Mouse (Mus musculus) CD4-positive helper T cell, adult 2 months (primary cell): ENCODE measurements at regions not wholly inside any gene's neighbourhood (a gene's known extent, or its start where the extent isn't known, plus 50 kb on each side); places are given as distances from the start of the nearest gene placed in this dataset.

Source experiments
- DNase-seq: peaks from one replicate; pipeline ENCODE4 v3.0.0-alpha.2; 2012; ENCODE audit warnings: low read depth, missing footprints, low spot score

DNA sequence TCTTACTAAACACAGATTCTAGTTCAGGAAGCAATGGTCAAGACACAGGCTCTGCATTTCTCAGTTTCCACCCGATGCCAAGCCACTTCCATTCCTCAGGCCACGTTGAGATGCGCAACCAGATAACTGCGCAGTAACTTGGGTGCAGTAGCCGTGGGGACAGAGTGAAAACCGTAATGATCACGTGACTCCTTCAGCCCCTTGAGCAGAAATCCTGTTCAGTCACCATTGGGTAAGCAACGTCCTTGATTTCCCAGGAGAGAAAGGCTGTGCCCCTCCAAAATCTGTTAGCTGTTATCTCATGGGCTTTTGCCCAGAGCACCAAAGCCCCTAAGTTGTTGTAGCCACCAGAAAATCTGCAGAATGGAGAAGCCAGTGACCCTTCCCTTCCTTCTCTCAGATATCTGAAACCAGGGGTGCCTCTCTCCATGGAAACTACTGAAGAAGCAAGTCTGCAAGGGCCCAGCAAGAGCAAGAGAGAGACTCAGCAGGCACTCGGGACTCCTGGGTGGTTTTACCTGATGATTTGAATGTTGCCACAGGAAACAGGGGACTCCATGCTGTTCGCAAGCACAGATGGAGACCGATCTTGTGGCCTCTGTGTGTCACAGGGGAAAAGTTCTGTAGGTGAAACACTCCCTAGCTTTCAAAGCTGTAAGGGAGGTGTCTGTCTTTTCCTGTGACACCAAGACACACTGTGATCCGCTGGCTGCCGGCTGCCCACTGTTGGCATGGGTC lies 126.7 kb downstream of the Lmo4 start:
- no peak for DNase-seq

GRCm38 (mm10) chr3:144069979-144070540 lies 135.0 kb downstream of the Lmo4 start:
- no peak for DNase-seq

GRCm38 (mm10) chr3:144067016-144067415 lies 138.0 kb downstream of the Lmo4 start:
- DNase-seq: no peak

DNA sequence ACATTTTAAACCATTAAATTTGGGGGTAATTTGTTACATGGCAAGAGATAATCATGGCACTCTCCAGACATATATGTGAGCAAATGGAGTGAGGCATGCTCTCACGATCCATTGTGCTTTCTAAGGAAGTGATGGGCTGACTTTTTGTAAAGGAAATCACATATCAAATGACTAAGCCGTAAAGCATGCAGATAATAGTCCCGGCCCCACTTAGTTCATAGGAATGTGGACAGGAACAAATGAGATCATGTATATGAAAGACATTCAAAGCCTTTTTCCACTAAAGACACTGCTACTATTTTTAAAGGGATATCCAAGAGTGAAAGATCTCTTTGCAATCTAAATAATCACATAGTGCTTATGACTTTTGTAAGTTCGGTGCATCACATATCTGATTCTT lies 146.9 kb downstream of the Lmo4 start:
- no peak for DNase-seq

DNA sequence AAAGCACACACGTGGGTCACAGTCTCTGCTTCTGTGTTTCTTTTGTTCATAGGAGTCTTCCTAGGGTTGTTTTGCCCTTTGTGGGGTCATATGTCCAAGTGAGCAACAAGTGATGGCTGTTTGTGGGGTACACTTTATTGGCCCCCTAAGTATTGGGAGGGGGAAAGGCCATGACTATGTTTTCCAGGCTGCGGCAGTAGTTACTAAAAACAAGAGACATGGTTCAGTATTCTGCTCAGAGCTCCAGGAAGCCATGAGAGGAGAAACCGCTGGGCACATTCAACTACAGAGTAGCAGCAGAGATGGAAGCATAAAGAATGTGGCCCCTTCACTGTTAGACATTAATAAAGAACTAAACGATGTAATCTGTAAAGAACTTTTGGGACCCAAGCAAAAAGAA lies 154.7 kb downstream of the Lmo4 start:
- DNase-seq: no peak

DNA sequence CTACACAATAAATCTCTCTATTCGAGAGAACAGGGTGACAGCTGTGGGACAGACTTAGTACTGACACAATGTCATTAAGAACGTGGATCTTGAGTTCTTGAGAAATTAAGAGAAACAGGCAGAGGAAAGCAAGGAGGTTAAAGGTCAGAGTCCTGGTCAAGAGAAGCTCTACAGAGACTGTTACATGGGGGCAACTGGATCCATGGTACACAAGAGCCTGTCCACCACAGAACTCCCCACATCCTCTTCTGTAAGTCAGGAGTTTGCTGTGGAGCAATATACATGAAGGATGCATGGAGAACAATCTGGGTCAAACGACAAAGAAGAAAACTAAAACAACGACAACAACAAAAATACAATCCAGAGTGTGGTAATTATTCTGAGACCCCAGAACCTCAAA lies 155.8 kb downstream of the Lmo4 start:
- no peak for DNase-seq

GRCm38 (mm10) chr3:144044366-144044765 lies 160.7 kb downstream of the Lmo4 start:
- no peak for DNase-seq

DNA sequence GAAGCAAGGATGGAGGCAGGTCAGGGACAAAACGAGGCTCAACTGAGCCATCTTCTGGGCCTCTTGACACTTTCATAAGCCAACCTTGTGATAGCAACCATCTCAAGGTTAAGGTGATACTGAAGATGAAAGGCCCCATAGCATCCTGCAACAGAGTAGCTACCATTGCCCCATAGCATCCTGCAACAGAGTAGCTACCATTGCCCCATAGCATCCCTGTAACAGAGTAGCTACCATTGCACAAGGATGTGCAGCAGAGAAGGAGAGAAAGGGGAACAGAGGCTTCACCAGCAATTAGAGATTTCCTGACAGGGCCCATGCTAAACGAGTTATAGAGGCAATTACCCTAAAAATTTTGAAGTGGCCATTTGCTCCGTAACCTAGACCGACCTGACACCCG lies 163.2 kb downstream of the Lmo4 start:
- no peak for DNase-seq

DNA sequence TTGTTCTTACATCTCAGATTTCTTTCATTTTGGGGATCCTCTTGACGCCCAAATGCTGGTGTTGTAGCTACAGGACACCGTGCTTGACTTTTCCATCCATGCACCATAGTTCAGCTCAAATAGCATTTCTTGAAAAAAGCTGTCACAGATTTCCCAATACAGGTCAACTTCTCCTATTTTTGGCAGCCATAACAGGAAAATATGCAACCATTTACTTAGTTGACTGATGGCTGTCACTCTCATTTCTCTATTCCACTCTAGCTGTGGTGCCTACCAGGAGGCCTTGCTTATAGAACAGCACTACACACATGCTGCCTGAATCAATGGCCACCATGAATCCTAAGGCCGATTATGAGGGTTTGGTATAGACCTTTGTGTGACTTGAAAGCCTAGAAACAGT lies 165.5 kb downstream of the Lmo4 start:
- no peak for DNase-seq

GRCm38 (mm10) chr3:144029611-144030010 lies 175.4 kb downstream of the Lmo4 start:
- no peak for DNase-seq

DNA sequence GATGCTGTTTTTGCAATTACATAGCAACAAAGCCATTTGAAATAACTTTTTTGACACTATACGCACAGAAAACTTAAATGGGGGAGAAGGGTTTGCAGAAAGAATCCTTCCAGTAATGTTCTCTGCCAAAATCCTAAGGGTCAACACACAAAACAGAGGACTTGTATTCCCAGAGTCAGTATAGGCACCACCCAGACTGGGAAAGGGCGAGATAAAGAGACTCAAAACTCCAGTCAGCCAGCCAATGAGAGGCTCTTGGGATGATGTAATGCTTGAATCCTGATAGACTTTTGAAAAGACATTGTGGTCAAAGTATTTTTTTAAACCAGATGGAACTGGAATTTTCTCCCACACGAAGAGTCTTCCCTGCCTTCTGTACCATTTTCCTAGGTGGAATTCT lies 175.9 kb downstream of the Lmo4 start:
- no peak for DNase-seq

DNA sequence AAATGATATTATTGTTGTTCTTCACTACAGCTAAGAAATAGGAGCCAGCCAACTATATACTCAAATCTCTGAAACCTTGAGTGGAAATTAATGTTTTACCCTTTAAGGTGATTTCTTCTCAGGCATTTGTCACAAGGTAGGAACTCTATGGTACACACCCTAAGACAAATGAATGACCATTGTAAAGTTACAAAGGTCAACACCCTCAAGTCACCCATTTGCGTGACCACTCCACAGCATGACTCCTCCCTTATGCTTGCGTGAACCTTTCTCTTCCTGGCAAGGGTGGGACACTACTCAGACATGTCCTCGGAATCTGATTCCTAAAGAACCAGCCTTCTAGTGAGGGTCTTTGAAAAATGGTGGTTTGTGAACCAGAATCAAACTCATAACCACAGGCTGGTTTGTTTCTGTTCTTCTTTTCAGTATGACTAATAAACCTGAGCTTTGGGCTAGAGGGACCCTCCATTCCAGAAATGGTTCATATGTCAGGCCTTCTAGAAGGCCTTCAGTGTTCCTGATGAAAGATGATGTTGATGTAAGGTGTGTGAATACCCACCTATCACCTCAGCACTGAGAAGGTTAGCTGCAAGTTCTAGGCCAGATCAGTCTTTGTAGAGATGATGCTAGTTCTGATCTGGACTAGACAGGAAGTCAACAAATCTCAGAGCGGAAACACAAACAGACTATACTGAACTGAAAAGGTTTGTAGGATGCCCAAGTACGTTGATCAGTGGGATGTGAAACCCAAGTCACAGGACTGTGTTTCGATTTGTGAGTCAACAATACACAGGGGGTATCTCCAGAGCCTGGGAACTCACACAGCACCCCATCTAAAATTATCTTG lies 177.7 kb downstream of the Lmo4 start:
- no peak for DNase-seq

DNA sequence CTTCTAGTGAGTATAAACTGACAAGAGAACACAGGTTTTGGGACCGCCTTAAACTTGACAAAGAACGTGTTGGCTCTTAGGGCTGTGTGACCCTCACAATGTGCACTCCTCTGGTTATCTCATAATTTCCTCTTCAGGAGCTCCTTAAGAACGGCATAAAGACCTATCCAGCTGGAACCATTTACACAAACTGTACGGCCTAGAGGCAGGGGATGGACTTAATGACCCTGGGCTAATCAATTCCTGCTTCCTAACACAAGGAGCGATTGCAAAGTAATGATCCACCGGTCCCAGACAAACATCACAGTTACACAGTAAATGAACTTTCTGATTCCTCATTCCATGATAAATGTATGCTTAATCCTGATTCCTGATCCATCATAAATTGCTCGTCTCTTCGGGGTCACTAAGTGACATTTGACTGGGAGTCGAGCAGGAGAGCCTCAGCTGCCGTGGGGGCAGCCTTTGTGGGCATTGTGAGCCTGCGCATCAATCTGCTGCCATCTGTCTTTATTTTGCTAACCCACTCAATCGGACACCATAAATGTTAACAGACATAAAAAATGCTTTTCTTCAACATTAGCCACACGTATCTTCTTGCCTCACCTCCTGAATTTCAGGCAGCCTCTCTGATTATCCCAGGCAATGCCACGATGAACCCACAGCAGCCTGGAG lies 179.4 kb downstream of the Lmo4 start:
- DNase-seq: no peak

GRCm38 (mm10) chr3:144024216-144024615 lies 180.8 kb downstream of the Lmo4 start:
- DNase-seq: no peak

DNA sequence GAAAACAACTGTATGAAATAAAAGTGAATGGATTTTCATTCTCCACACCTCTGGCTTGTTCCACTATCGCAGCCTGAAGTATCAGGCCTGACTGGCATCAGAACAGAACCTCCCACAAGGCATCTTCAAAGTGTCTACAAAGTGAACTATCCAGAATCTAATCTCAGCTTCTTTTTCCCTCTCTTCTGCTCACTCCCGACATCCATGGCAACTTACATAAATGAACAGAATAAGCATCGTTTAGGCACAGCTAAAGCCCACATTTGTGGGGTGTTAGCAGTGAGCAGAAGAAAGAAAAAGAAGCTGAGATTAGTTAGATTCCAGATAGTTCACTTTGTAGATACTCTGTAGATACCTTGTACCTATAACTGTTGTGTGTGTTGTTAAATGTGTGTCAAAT lies 182.0 kb downstream of the Lmo4 start:
- DNase-seq: no peak

DNA sequence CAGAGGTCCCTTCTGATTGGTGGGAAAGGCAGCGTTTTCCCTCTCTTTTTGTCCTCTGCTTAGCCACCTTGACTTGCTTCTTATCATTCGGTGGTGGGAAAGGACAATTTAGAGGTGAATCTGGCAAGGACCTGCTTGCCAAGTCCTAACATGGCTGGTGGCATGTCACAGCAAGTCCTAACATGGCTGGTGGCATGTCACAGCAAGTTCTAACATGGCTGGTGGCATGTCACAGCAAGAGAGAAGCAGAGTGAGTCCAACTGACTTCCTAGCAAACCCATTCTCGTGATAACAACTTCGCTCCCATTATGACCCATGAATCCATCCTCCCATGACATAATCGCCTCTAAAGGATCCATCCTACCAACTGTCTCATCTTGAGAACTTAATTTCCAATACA lies 183.1 kb downstream of the Lmo4 start:
- DNase-seq: no peak

- DNase-seq: no peak
Observed at GRCm38 (mm10) chr3:144020189-144020940, 184.7 kb downstream of the Lmo4 start.

DNA sequence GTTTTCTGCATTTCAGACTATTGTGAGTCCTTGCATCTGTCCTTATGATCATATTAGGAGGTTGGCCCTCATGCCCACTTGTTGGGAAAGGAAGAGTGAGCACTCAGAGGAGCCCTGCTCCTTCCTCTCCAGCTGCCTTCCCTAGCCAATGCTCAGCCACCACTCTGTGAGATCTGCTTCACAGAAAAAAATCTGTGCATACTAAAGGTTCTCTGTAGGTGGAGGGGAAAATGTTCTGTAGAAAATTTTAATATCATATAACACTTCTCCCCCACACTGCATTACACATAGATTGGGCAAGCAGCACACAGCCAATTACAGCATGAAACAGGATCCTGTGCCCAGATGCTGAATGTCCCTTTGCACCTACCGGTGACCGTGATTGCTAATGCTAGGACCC lies 185.7 kb downstream of the Lmo4 start:
- DNase-seq: no peak

DNA sequence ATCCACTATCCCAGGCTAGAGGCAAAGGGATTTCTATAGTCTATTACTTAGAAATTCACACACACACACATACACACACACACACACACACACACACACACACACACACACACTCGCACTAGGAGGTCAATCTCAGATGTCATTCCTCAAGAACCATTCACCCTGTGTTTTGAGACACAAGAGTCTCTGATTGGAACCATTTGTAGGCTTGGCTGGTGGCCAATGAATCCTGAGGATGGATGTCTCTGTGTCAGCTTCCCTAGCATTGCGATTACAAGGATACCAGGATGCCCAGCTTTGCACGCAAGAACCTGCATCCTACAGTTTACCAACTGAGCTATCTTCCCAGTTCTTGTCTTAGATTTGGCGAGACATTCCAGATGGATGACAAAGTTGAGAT lies 186.5 kb downstream of the Lmo4 start:
- DNase-seq: no peak

DNA sequence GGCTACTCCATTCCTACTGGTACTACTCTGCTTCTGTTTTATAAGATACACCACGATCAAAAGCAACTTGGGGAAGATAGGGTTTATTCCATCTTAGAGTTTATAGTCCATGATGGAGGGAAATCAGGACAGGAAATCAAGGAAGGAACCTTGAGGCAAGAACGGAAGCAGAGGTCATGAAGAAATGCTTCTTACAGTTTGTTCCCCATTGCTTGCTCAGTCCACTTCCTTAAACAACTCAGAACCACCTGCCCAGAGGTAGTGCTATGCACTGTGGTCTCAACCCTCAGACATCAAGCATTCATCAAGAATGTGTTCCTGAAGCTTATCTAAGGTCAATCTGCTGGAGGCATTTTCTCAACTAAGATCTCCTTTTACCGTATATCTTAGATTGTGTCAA lies 189.8 kb downstream of the Lmo4 start:
- no peak for DNase-seq

DNA sequence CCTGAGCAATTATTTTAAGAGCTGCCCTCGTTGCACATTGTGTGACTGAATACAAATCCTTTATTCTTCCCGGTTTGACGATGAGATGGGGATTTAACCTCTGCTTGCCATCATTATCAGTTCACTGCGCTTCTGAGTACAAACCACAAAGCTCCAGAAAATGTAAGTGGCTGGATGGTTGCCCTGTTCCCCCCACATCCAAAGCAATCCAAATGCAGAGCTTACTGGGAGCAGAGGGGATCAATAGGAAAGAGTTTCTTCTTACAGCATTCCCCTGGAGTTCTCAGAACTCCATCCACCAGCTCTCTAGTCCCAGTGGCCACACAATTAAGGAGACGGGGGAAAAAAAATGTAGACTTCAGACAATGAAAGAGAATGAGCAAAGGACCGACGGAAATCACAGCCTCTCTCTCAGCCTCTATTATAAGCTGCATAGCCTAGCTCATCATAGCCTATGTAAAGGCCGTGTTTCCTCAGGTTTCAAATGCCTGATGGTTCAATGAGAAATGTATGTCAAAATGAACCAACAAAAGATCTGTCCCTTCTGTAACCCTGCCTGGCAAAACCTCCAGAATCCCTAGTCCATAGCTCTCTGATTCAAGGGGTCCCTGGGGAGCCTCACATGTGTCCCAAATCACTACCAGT lies 191.4 kb downstream of the Lmo4 start:
- DNase-seq: no peak
